Mouse (Mus musculus): ENCODE results near the gene Dusp3. TPM values are rescaled to one million over a fixed set of nuclear protein-coding genes. Genes with fewer than 3 reads are reported as not detected.
A peak's percentile ranks its signal among the peaks of the same experiment; 100 is the strongest.

Dusp3 gene
- polyA plus RNA-seq, 1 experiment from 2014 or later = 22.7 TPM

- Histone ChIP-seq H3K36me3 (replicated peaks; ENCODE audit: insufficient read depth, low read length) (no peaks in the 10 kb centered on the region), H3K27me3 (ENCODE audit: insufficient read depth, low read length) (peaks cover 6% of the 10 kb centered on the region; the same call in 1 of the 2 replicates), H3K27ac (ENCODE audit: low read depth) (0 out of 2 replicates have a peak overlapping the region, but pooled peaks have one; percentile 22), H3K4me2 (ENCODE audit: low read depth, low read length) (no peak overlapping the region), H3K9ac (replicated peaks) (no peak overlapping the region), H3K9me3 (ENCODE audit: low read length) (no peaks in the 10 kb centered on the region), H3K4me3 (ENCODE audit: low read depth, low read length) (no peak overlapping the region), H3K4me1 (ENCODE audit: insufficient read depth) (peaks cover 14% of the 10 kb centered on the region)
- ATAC-seq = no peak
- DNase-seq = no peak
- 11% methylated on average over 4 of the region's 4 CpGs for WGBS (ENCODE audit: insufficient replicate concordance)
- no peak for TF ChIP-seq CTCF (IDR thresholded peaks at IDR 0.05; ENCODE audit: low read depth)
These were observed 33.4 kb downstream of the Dusp3 start for GRCm38 (mm10) chr11:101953441-101953840.

- Histone ChIP-seq H3K4me3 (ENCODE audit: low read depth, low read length) (no peak overlapping the region), H3K27ac (ENCODE audit: low read depth) (0 out of 2 replicates have a peak overlapping the region, but pooled peaks have one; percentile 22), H3K4me1 (ENCODE audit: insufficient read depth) (peaks cover 14% of the 10 kb centered on the region), H3K9ac (replicated peaks) (no peak overlapping the region), H3K36me3 (replicated peaks; ENCODE audit: insufficient read depth, low read length) (no peaks in the 10 kb centered on the region), H3K9me3 (ENCODE audit: low read length) (no peaks in the 10 kb centered on the region), H3K27me3 (ENCODE audit: insufficient read depth, low read length) (peaks cover 6% of the 10 kb centered on the region; the same call in 1 of the 2 replicates), H3K4me2 (ENCODE audit: low read depth, low read length) (peak overlapping the region; percentile 45)
- ATAC-seq (peak; percentile 67), DNase-seq (peak; percentile 43)
- WGBS (ENCODE audit: insufficient replicate concordance) = 10% methylated on average over 24 of the region's 24 CpGs
- no peak for TF ChIP-seq CTCF (IDR thresholded peaks at IDR 0.05; ENCODE audit: low read depth)
- TF ChIP-seq EP300 (IDR thresholded peaks at IDR 0.05; ENCODE audit: low read depth) = peak; percentile 32; the same call in 1 of the 2 replicates
These were observed 34.1 kb downstream of the Dusp3 start for GRCm38 (mm10) chr11:101952541-101953341.

- Histone ChIP-seq H3K27me3 (ENCODE audit: insufficient read depth, low read length) (peaks cover 6% of the 10 kb centered on the region; the same call in 1 of the 2 replicates), H3K9ac (replicated peaks) (no peak overlapping the region), H3K4me3 (ENCODE audit: low read depth, low read length) (no peak overlapping the region), H3K4me1 (ENCODE audit: insufficient read depth) (peaks cover 14% of the 10 kb centered on the region), H3K4me2 (ENCODE audit: low read depth, low read length) (no peak overlapping the region), H3K9me3 (ENCODE audit: low read length) (no peaks in the 10 kb centered on the region), H3K36me3 (replicated peaks; ENCODE audit: insufficient read depth, low read length) (no peaks in the 10 kb centered on the region), H3K27ac (ENCODE audit: low read depth) (no peak overlapping the region)
- ATAC-seq (no peak), DNase-seq (no peak)
- TF ChIP-seq EP300 (IDR thresholded peaks at IDR 0.05; ENCODE audit: low read depth) (no peak), CTCF (IDR thresholded peaks at IDR 0.05; ENCODE audit: low read depth) (no peak)
- 71% methylated on average over 5 of the region's 5 CpGs for WGBS (ENCODE audit: insufficient replicate concordance)
These were observed 36.8 kb downstream of the Dusp3 start for GRCm38 (mm10) chr11:101950021-101950420.

- WGBS (ENCODE audit: insufficient replicate concordance) = 43% methylated on average over 5 of the region's 5 CpGs
- H3K27me3 ChIP-seq (ENCODE audit: insufficient read depth, low read length) = no peaks in the 10 kb centered on the region
- no peaks in the 10 kb centered on the region for H3K36me3 ChIP-seq (replicated peaks; ENCODE audit: insufficient read depth, low read length)
- no peak overlapping the region for H3K4me3 ChIP-seq (ENCODE audit: low read depth, low read length)
- no peak for DNase-seq
- no peaks in the 10 kb centered on the region for H3K4me1 ChIP-seq (ENCODE audit: insufficient read depth)
- no peak overlapping the region for H3K9ac ChIP-seq (replicated peaks)
- no peaks in the 10 kb centered on the region for H3K9me3 ChIP-seq (ENCODE audit: low read length)
- H3K27ac ChIP-seq (ENCODE audit: low read depth) = no peak overlapping the region
- no peak for ATAC-seq
- no peak overlapping the region for H3K4me2 ChIP-seq (ENCODE audit: low read depth, low read length)
- peak; percentile 39 for TF ChIP-seq CTCF (IDR thresholded peaks at IDR 0.05; ENCODE audit: low read depth)
- no peak for TF ChIP-seq EP300 (IDR thresholded peaks at IDR 0.05; ENCODE audit: low read depth)
These were observed 40.3 kb downstream of the Dusp3 start for GRCm38 (mm10) chr11:101946525-101946924.

- no peak overlapping the region for H3K27ac ChIP-seq (ENCODE audit: low read depth)
- peaks cover 10% of the 10 kb centered on the region for H3K27me3 ChIP-seq (ENCODE audit: insufficient read depth, low read length)
- DNase-seq (no peak), ATAC-seq (no peak)
- no peak overlapping the region for H3K4me3 ChIP-seq (ENCODE audit: low read depth, low read length)
- H3K4me2 ChIP-seq (ENCODE audit: low read depth, low read length) = no peak overlapping the region
- H3K9me3 ChIP-seq (ENCODE audit: low read length) = no peaks in the 10 kb centered on the region
- no peaks in the 10 kb centered on the region for H3K36me3 ChIP-seq (replicated peaks; ENCODE audit: insufficient read depth, low read length)
- 42% methylated on average over 3 of the region's 3 CpGs for WGBS (ENCODE audit: insufficient replicate concordance)
- no peak overlapping the region for H3K9ac ChIP-seq (replicated peaks)
- no peaks in the 10 kb centered on the region for H3K4me1 ChIP-seq (ENCODE audit: insufficient read depth)
- TF ChIP-seq EP300 (IDR thresholded peaks at IDR 0.05; ENCODE audit: low read depth) (no peak), CTCF (IDR thresholded peaks at IDR 0.05; ENCODE audit: low read depth) (no peak)
These were observed 43.8 kb downstream of the Dusp3 start for GRCm38 (mm10) chr11:101943055-101943454.

- Histone ChIP-seq H3K4me2 (ENCODE audit: low read depth, low read length) (peak overlapping the region; percentile 64), H3K9me3 (ENCODE audit: low read length) (no peaks in the 10 kb centered on the region), H3K4me3 (ENCODE audit: low read depth, low read length) (peak overlapping the region; percentile 41), H3K4me1 (ENCODE audit: insufficient read depth) (peaks cover 5% of the 10 kb centered on the region; the same call in 1 of the 2 replicates), H3K27ac (ENCODE audit: low read depth) (no peak overlapping the region), H3K27me3 (ENCODE audit: insufficient read depth, low read length) (peaks cover 31% of the 10 kb centered on the region), H3K36me3 (replicated peaks; ENCODE audit: insufficient read depth, low read length) (no peaks in the 10 kb centered on the region), H3K9ac (replicated peaks) (peak overlapping the region; percentile 42; the same call in 1 of the 2 replicates)
- ATAC-seq (no peak), DNase-seq (no peak)
- WGBS (ENCODE audit: insufficient replicate concordance) = 2% methylated on average over 32 of the region's 32 CpGs
- TF ChIP-seq EP300 (IDR thresholded peaks at IDR 0.05; ENCODE audit: low read depth) = no peak
- TF ChIP-seq CTCF (IDR thresholded peaks at IDR 0.05; ENCODE audit: low read depth) = no peak
These were observed 49.7 kb downstream of the Dusp3 start for GRCm38 (mm10) chr11:101937108-101937507.

All from liver, postnatal 0 days (tissue).